Mouse (Mus musculus) forebrain, embryonic 11.5 days (tissue): ENCODE results near the gene Slc25a27. TPM values are rescaled to one million over a fixed set of nuclear protein-coding genes. Genes with fewer than 3 reads are reported as not detected.

Experiments used
- ATAC-seq: fragments of 200-750 bp; cut with Nextera tagmentation; replicated peaks from 2 replicates; pipeline ENCODE4 v1.8.0; 2017; ENCODE audit warnings: moderate TSS enrichment; ENCODE audit not compliant: low FRiP score
- DNase-seq: peaks from one replicate; pipeline ENCODE4 v3.0.0-alpha.2; 2017; ENCODE audit warnings: low spot score
- H3K27ac ChIP-seq: fragments of 300-500 bp; sonication (generic); 2 replicates; pipeline ENCODE4 v1.5.1; 2014; ENCODE audit warnings: low read depth, low read length
- H3K27me3 ChIP-seq: fragments of 300-500 bp; sonication (generic); 2 replicates; pipeline ENCODE4 v1.6.1; 2014; ENCODE audit warnings: mild to moderate bottlenecking, low read length, mixed read lengths; ENCODE audit not compliant: control insufficient read depth, insufficient read depth
- H3K36me3 ChIP-seq: fragments of 300-500 bp; sonication (generic); 2 replicates; pipeline ENCODE4 v1.6.1; 2014; ENCODE audit warnings: mild to moderate bottlenecking, low read length, moderate library complexity, mixed read lengths; ENCODE audit not compliant: control insufficient read depth, insufficient read depth
- H3K4me1 ChIP-seq: fragments of 300-500 bp; sonication (generic); replicated peaks from 2 replicates; pipeline ENCODE4 v1.6.1; 2014; ENCODE audit warnings: low read length, mixed read lengths; ENCODE audit not compliant: control insufficient read depth, insufficient read depth
- H3K4me2 ChIP-seq: fragments of 300-500 bp; sonication (generic); 2 replicates; pipeline ENCODE4 v1.6.1; 2014; ENCODE audit warnings: low read depth, mild to moderate bottlenecking, low read length, moderate library complexity, mixed read lengths; ENCODE audit not compliant: severe bottlenecking
- H3K4me3 ChIP-seq: fragments of 300-500 bp; sonication (generic); 2 replicates; pipeline ENCODE4 v1.5.1; 2014; ENCODE audit warnings: low read depth, low read length
- H3K9ac ChIP-seq: fragments of 300-500 bp; sonication (generic); 2 replicates; pipeline ENCODE4 v1.6.1; 2014; ENCODE audit warnings: low read length
- H3K9me3 ChIP-seq: fragments of 300-500 bp; sonication (generic); 2 replicates; pipeline ENCODE4 v1.6.1; 2016; ENCODE audit warnings: low read length, mixed read lengths; ENCODE audit not compliant: control insufficient read depth
- WGBS: fragments of 180-500 bp; shearing (Covaris S2); extraction: QIAGEN DNeasy Blood & Tissue Kit; methylation state at CpG from one replicate; pipeline ENCODE4 v1.1.7; 2014; 5-methylcytosine and 5-hydroxymethylcytosine counted together
- polyA plus RNA-seq: library from polyadenylated mRNA; unstranded; fragments of >200 nt; fragmentation: Nextera tagmentation; extraction: Ambion mirVana; gene quantifications from 2 replicates; pipeline ENCODE4 v1.2.1, GENCODE M21; 2014

Gene Slc25a27
- polyA plus RNA-seq, 1 experiment from 2014 or later: 56.6 TPM

GRCm38 (mm10) chr17:43637146-43637545 is 29.9 kb downstream of the Slc25a27 start:
- Histone ChIP-seq H3K4me2 (no peak overlapping the region), H3K27me3 (no peaks in the 10 kb centered on the region), H3K36me3 (no peaks in the 10 kb centered on the region; the same call in 1 of the 2 replicates), H3K9me3 (no peaks in the 10 kb centered on the region), H3K4me3 (no peak overlapping the region), H3K27ac (no peak overlapping the region), H3K4me1 (no peaks in the 10 kb centered on the region), H3K9ac (no peak overlapping the region)
- ATAC-seq (no peak), DNase-seq (no peak)
- 94% methylated on average over 4 of the region's 4 CpGs for WGBS

GRCm38 (mm10) chr17:43630427-43630760 is 36.6 kb downstream of the Slc25a27 start:
- no peak for ATAC-seq
- H3K36me3 ChIP-seq: no peaks in the 10 kb centered on the region
- peaks cover 8% of the 10 kb centered on the region for H3K4me1 ChIP-seq
- DNase-seq: no peak
- no peaks in the 10 kb centered on the region for H3K9me3 ChIP-seq
- WGBS: 48% methylated on average over 13 of the region's 13 CpGs
- peaks cover 29% of the 10 kb centered on the region for H3K27me3 ChIP-seq
- peak overlapping the region; percentile 68; the same call in 1 of the 2 replicates for H3K4me2 ChIP-seq
- H3K9ac ChIP-seq: no peak overlapping the region
- H3K4me3 ChIP-seq: peak overlapping the region; percentile 37
- H3K27ac ChIP-seq: no peak overlapping the region

GRCm38 (mm10) chr17:43629496-43630426 is 37.3 kb downstream of the Slc25a27 start, which contains the start of gene Tdrd6:
Gene Tdrd6 (minus strand): TSS chr17:43630299.
- Histone ChIP-seq H3K9me3 (no peaks in the 10 kb centered on the region), H3K36me3 (no peaks in the 10 kb centered on the region), H3K4me1 (peaks cover 8% of the 10 kb centered on the region), H3K27me3 (peaks cover 29% of the 10 kb centered on the region), H3K4me2 (peak within 1 kb of the TSS; percentile 68), H3K4me3 (peak within 1 kb of the TSS; percentile 37), H3K27ac (no peak within 1 kb of the TSS), H3K9ac (peak within 1 kb of the TSS; percentile 44)
- DNase-seq (peak; percentile 70), ATAC-seq (peak; percentile 75)
- 4% methylated on average over 81 of the region's 83 CpGs for WGBS

- H3K4me1 ChIP-seq: peaks cover 8% of the 10 kb centered on the region
- no peak overlapping the region for H3K27ac ChIP-seq
- H3K36me3 ChIP-seq: no peaks in the 10 kb centered on the region
- H3K27me3 ChIP-seq: peaks cover 29% of the 10 kb centered on the region
- ATAC-seq: 0 out of 2 replicates have a peak, but pooled peaks have one; percentile 24
- 18% methylated on average over 24 of the region's 24 CpGs for WGBS
- no peak overlapping the region for H3K9ac ChIP-seq
- H3K4me2 ChIP-seq: peak overlapping the region; percentile 68
- H3K9me3 ChIP-seq: no peaks in the 10 kb centered on the region
- DNase-seq: no peak
- H3K4me3 ChIP-seq: peak overlapping the region; percentile 37
Measured at GRCm38 (mm10) chr17:43629026-43629495, 38.0 kb downstream of the Slc25a27 start.

- no peaks in the 10 kb centered on the region for H3K9me3 ChIP-seq
- no peak for DNase-seq
- H3K9ac ChIP-seq: no peak overlapping the region
- H3K36me3 ChIP-seq: no peaks in the 10 kb centered on the region
- peaks cover 29% of the 10 kb centered on the region for H3K27me3 ChIP-seq
- no peak overlapping the region for H3K27ac ChIP-seq
- H3K4me2 ChIP-seq: no peak overlapping the region
- peaks cover 8% of the 10 kb centered on the region for H3K4me1 ChIP-seq
- no peak for ATAC-seq
- no peak overlapping the region for H3K4me3 ChIP-seq
- 94% methylated on average over 10 of the region's 10 CpGs for WGBS
Measured at GRCm38 (mm10) chr17:43628246-43628645, 38.8 kb downstream of the Slc25a27 start.

GRCm38 (mm10) chr17:43622076-43622475 is 44.9 kb downstream of the Slc25a27 start:
- H3K27me3 ChIP-seq: no peaks in the 10 kb centered on the region
- ATAC-seq (no peak), DNase-seq (no peak)
- no peak overlapping the region for H3K9ac ChIP-seq
- no peak overlapping the region for H3K4me2 ChIP-seq
- H3K4me3 ChIP-seq: no peak overlapping the region
- no peaks in the 10 kb centered on the region for H3K4me1 ChIP-seq
- H3K36me3 ChIP-seq: no peaks in the 10 kb centered on the region
- no peaks in the 10 kb centered on the region for H3K9me3 ChIP-seq
- H3K27ac ChIP-seq: no peak overlapping the region
- WGBS: 92% methylated on average over 10 of the region's 10 CpGs

GRCm38 (mm10) chr17:43619156-43619555 is 47.9 kb downstream of the Slc25a27 start:
- Histone ChIP-seq H3K4me2 (no peak overlapping the region), H3K4me3 (no peak overlapping the region), H3K9ac (no peak overlapping the region), H3K9me3 (no peaks in the 10 kb centered on the region), H3K27me3 (no peaks in the 10 kb centered on the region), H3K27ac (no peak overlapping the region), H3K4me1 (no peaks in the 10 kb centered on the region), H3K36me3 (no peaks in the 10 kb centered on the region)
- 98% methylated on average over 9 of the region's 9 CpGs for WGBS
- ATAC-seq: no peak
- no peak for DNase-seq

- Histone ChIP-seq H3K9ac (no peak overlapping the region), H3K27ac (no peak overlapping the region), H3K4me2 (no peak overlapping the region), H3K27me3 (no peaks in the 10 kb centered on the region), H3K4me1 (no peaks in the 10 kb centered on the region), H3K36me3 (no peaks in the 10 kb centered on the region), H3K9me3 (no peaks in the 10 kb centered on the region), H3K4me3 (no peak overlapping the region)
- ATAC-seq (no peak), DNase-seq (no peak)
- WGBS: 67% methylated on average over 3 of the region's 3 CpGs
Measured at GRCm38 (mm10) chr17:43612221-43612620, 54.8 kb downstream of the Slc25a27 start.
